Mouse (Mus musculus) lung, postnatal 25 days (tissue): ENCODE data around the gene Lrrc42.

Experiments used
- DNase-seq: peaks from one replicate; pipeline ENCODE4 v3.0.0; 2022; ENCODE audit warnings: low spot score

Gene Lrrc42

GRCm38 (mm10) chr4:107196454-107196853 lies 56.9 kb downstream of the Lrrc42 start:
- DNase-seq = no peak

DNA sequence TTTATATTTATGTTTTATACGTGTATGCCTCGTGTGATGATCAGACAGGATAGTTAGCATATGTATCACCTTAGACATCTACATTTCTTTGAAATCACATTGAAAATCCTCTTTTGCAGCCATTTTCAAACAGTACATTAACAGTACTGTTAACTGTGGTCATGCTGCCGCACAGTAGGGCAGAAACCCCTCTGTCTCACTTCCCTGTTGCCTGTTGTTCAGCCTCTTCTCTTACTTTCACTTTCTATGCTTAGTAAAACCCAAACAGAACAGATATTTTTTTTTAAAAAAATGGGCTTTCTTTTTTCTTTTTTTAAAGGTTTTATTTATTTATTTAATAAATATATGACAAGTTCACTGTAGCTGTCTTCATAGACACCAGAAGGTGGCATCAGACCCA lies 59.5 kb downstream of the Lrrc42 start:
- DNase-seq = no peak

- no peak for DNase-seq
These were observed 67.6 kb downstream of the Lrrc42 start for GRCm38 (mm10) chr4:107185703-107186102.
